Mouse (Mus musculus): Measurements from ENCODE around the gene Prkg1. TPM values are rescaled to one million over a fixed set of nuclear protein-coding genes. Genes with fewer than 3 reads are reported as not detected.
"Not testable (repeated sequence)": the region's sequence is repeated elsewhere in the genome, so short reads cannot be mapped to it uniquely, and the experiment has no call there.

Prkg1 gene
- polyA plus RNA-seq, 1 experiment from 2014 or later = 5.9 TPM

GRCm38 (mm10) chr19:31369116-31369515, 395.7 kb downstream of the Prkg1 start:
- Histone ChIP-seq H3K4me3 (replicated peaks) (no peak overlapping the region), H3K9ac (no peak overlapping the region), H3K27me3 (no peaks in the 10 kb centered on the region), H3K9me3 (no peaks in the 10 kb centered on the region), H3K4me2 (no peak overlapping the region), H3K27ac (no peak overlapping the region), H3K36me3 (replicated peaks) (no peaks in the 10 kb centered on the region), H3K4me1 (no peaks in the 10 kb centered on the region)
- no peak for ATAC-seq (ENCODE audit: low FRiP score)
- 93% methylated on average over 1 of the region's 1 CpGs for WGBS

GRCm38 (mm10) chr19:31362051-31362450, 402.8 kb downstream of the Prkg1 start:
- H3K9ac ChIP-seq = no peak overlapping the region
- H3K4me2 ChIP-seq = no peak overlapping the region
- ATAC-seq (ENCODE audit: low FRiP score) = no peak
- H3K9me3 ChIP-seq = no peaks in the 10 kb centered on the region
- WGBS = 81% methylated on average over 4 of the region's 4 CpGs
- H3K4me1 ChIP-seq = no peaks in the 10 kb centered on the region
- no peak overlapping the region for H3K27ac ChIP-seq
- no peak overlapping the region for H3K4me3 ChIP-seq (replicated peaks)
- H3K27me3 ChIP-seq = no peaks in the 10 kb centered on the region
- no peaks in the 10 kb centered on the region for H3K36me3 ChIP-seq (replicated peaks)

- Histone ChIP-seq H3K9ac (no peak overlapping the region), H3K9me3 (no peaks in the 10 kb centered on the region), H3K4me1 (no peaks in the 10 kb centered on the region), H3K36me3 (replicated peaks) (no peaks in the 10 kb centered on the region), H3K27ac (no peak overlapping the region), H3K4me3 (replicated peaks) (no peak overlapping the region), H3K4me2 (no peak overlapping the region), H3K27me3 (no peaks in the 10 kb centered on the region)
- WGBS = 55% methylated on average over 5 of the region's 5 CpGs
- no peak for ATAC-seq (ENCODE audit: low FRiP score)
Observed at GRCm38 (mm10) chr19:31361575-31361974, 403.3 kb downstream of the Prkg1 start.

- no peak for ATAC-seq (ENCODE audit: low FRiP score)
- Histone ChIP-seq H3K4me2 (no peak overlapping the region), H3K4me1 (no peaks in the 10 kb centered on the region), H3K27ac (no peak overlapping the region), H3K9ac (no peak overlapping the region), H3K36me3 (replicated peaks) (no peaks in the 10 kb centered on the region), H3K27me3 (no peaks in the 10 kb centered on the region), H3K4me3 (replicated peaks) (no peak overlapping the region), H3K9me3 (no peaks in the 10 kb centered on the region)
- 52% methylated on average over 3 of the region's 3 CpGs for WGBS
Observed at GRCm38 (mm10) chr19:31361161-31361560, 403.7 kb downstream of the Prkg1 start.

GRCm38 (mm10) chr19:31354959-31355358, 409.9 kb downstream of the Prkg1 start:
- Histone ChIP-seq H3K4me2 (no peak overlapping the region), H3K27ac (no peak overlapping the region), H3K4me1 (peaks cover 4% of the 10 kb centered on the region; the same call in 1 of the 2 replicates), H3K9me3 (no peaks in the 10 kb centered on the region), H3K4me3 (replicated peaks) (no peak overlapping the region), H3K36me3 (replicated peaks) (no peaks in the 10 kb centered on the region), H3K9ac (no peak overlapping the region), H3K27me3 (no peaks in the 10 kb centered on the region)
- ATAC-seq (ENCODE audit: low FRiP score) = no peak
- WGBS = 93% methylated on average over 1 of the region's 1 CpGs

- not testable (repeated sequence) for H3K9ac ChIP-seq; H3K4me1 ChIP-seq; H3K4me2 ChIP-seq; H3K9me3 ChIP-seq; H3K36me3 ChIP-seq (replicated peaks); H3K27ac ChIP-seq; H3K27me3 ChIP-seq; H3K4me3 ChIP-seq (replicated peaks); ATAC-seq (ENCODE audit: low FRiP score)
Observed at GRCm38 (mm10) chr19:31352784-31353183, 412.0 kb downstream of the Prkg1 start.

- Histone ChIP-seq H3K9ac (no peak overlapping the region), H3K27ac (no peak overlapping the region), H3K4me1 (peaks cover 4% of the 10 kb centered on the region; the same call in 1 of the 2 replicates), H3K4me2 (no peak overlapping the region), H3K4me3 (replicated peaks) (no peak overlapping the region), H3K36me3 (replicated peaks) (no peaks in the 10 kb centered on the region), H3K9me3 (no peaks in the 10 kb centered on the region), H3K27me3 (no peaks in the 10 kb centered on the region)
- ATAC-seq (ENCODE audit: low FRiP score) = no peak
- WGBS = 33% methylated on average over 3 of the region's 3 CpGs
Observed at GRCm38 (mm10) chr19:31351796-31352195, 413.0 kb downstream of the Prkg1 start.

- Histone ChIP-seq H3K36me3 (replicated peaks) (no peaks in the 10 kb centered on the region), H3K27ac (no peak overlapping the region), H3K4me1 (no peaks in the 10 kb centered on the region), H3K9ac (no peak overlapping the region), H3K4me3 (replicated peaks) (no peak overlapping the region), H3K4me2 (no peak overlapping the region), H3K27me3 (no peaks in the 10 kb centered on the region), H3K9me3 (no peaks in the 10 kb centered on the region)
- no peak for ATAC-seq (ENCODE audit: low FRiP score)
- 30% methylated on average over 4 of the region's 4 CpGs for WGBS
Observed at GRCm38 (mm10) chr19:31342150-31342549, 422.7 kb downstream of the Prkg1 start.

GRCm38 (mm10) chr19:31340898-31341297, 423.9 kb downstream of the Prkg1 start:
- no peak overlapping the region for H3K4me2 ChIP-seq
- no peaks in the 10 kb centered on the region for H3K27me3 ChIP-seq
- H3K9ac ChIP-seq = no peak overlapping the region
- no peaks in the 10 kb centered on the region for H3K9me3 ChIP-seq
- ATAC-seq (ENCODE audit: low FRiP score) = no peak
- WGBS = 74% methylated on average over 1 of the region's 1 CpGs
- no peaks in the 10 kb centered on the region for H3K36me3 ChIP-seq (replicated peaks)
- no peaks in the 10 kb centered on the region for H3K4me1 ChIP-seq
- no peak overlapping the region for H3K27ac ChIP-seq
- H3K4me3 ChIP-seq (replicated peaks) = no peak overlapping the region

GRCm38 (mm10) chr19:31338355-31339101, 426.3 kb downstream of the Prkg1 start:
- no peaks in the 10 kb centered on the region for H3K36me3 ChIP-seq (replicated peaks)
- H3K4me1 ChIP-seq = no peaks in the 10 kb centered on the region
- no peak for ATAC-seq (ENCODE audit: low FRiP score)
- H3K27me3 ChIP-seq = no peaks in the 10 kb centered on the region
- H3K27ac ChIP-seq = no peak overlapping the region
- H3K4me2 ChIP-seq = no peak overlapping the region
- no peak overlapping the region for H3K4me3 ChIP-seq (replicated peaks)
- no peak overlapping the region for H3K9ac ChIP-seq
- H3K9me3 ChIP-seq = no peaks in the 10 kb centered on the region
- 64% methylated on average over 5 of the region's 5 CpGs for WGBS

GRCm38 (mm10) chr19:31337863-31338217, 427.0 kb downstream of the Prkg1 start:
- Histone ChIP-seq H3K4me3 (replicated peaks) (no peak overlapping the region), H3K27ac (no peak overlapping the region), H3K9me3 (no peaks in the 10 kb centered on the region), H3K4me1 (no peaks in the 10 kb centered on the region), H3K9ac (no peak overlapping the region), H3K27me3 (no peaks in the 10 kb centered on the region), H3K36me3 (replicated peaks) (no peaks in the 10 kb centered on the region), H3K4me2 (no peak overlapping the region)
- WGBS = 85% methylated on average over 6 of the region's 6 CpGs
- no peak for ATAC-seq (ENCODE audit: low FRiP score)

GRCm38 (mm10) chr19:31337163-31337862, 427.5 kb downstream of the Prkg1 start:
- WGBS = 89% methylated on average over 8 of the region's 9 CpGs
- Histone ChIP-seq H3K9me3 (no peaks in the 10 kb centered on the region), H3K9ac (no peak overlapping the region), H3K27ac (no peak overlapping the region), H3K4me2 (no peak overlapping the region), H3K36me3 (replicated peaks) (no peaks in the 10 kb centered on the region), H3K4me1 (no peaks in the 10 kb centered on the region), H3K4me3 (replicated peaks) (no peak overlapping the region), H3K27me3 (no peaks in the 10 kb centered on the region)
- ATAC-seq (ENCODE audit: low FRiP score) = no peak

- Histone ChIP-seq H3K9ac (no peak overlapping the region), H3K4me2 (no peak overlapping the region), H3K9me3 (no peaks in the 10 kb centered on the region), H3K4me1 (no peaks in the 10 kb centered on the region), H3K4me3 (replicated peaks) (no peak overlapping the region), H3K27ac (no peak overlapping the region), H3K27me3 (no peaks in the 10 kb centered on the region), H3K36me3 (replicated peaks) (no peaks in the 10 kb centered on the region)
- ATAC-seq (ENCODE audit: low FRiP score) = no peak
- 86% methylated on average over 3 of the region's 3 CpGs for WGBS
Observed at GRCm38 (mm10) chr19:31336381-31336780, 428.5 kb downstream of the Prkg1 start.

Data from forebrain, embryonic 12.5 days (tissue).